Mouse (Mus musculus): ENCODE data around the gene Ddb1. TPM values are rescaled to one million over a fixed set of nuclear protein-coding genes. Genes with fewer than 3 reads are reported as not detected.

Gene Ddb1
- polyA plus RNA-seq, 1 experiment from 2014 or later, result 277 TPM

- no peaks in the 10 kb centered on the region for H3K9me3 ChIP-seq (replicated peaks; ENCODE audit: control insufficient read depth, low read length)
- no peak overlapping the region for H3K4me3 ChIP-seq (ENCODE audit: low read length)
- H3K27ac ChIP-seq (ENCODE audit: low read length), result no peak overlapping the region
- H3K9ac ChIP-seq (ENCODE audit: low read length), result no peak overlapping the region
- H3K36me3 ChIP-seq (ENCODE audit: control insufficient read depth, insufficient read depth), result peaks cover under 1% of the 10 kb centered on the region; the same call in 1 of the 2 replicates
- no peaks in the 10 kb centered on the region for H3K27me3 ChIP-seq (ENCODE audit: control insufficient read depth, insufficient read depth, low read length)
- peaks cover 6% of the 10 kb centered on the region for H3K4me1 ChIP-seq (ENCODE audit: control insufficient read depth, insufficient read depth, low read length)
- no peak for ATAC-seq (replicated peaks; ENCODE audit: extremely low read depth, insufficient read depth, low FRiP score)
- H3K4me2 ChIP-seq (ENCODE audit: low read depth, low read length), result no peak overlapping the region
- 78% methylated on average over 6 of the region's 6 CpGs for WGBS
Observed at GRCm38 (mm10) chr19:10564278-10564677, 40.8 kb upstream of the Ddb1 start.

GRCm38 (mm10) chr19:10565217-10565616, 39.9 kb upstream of the Ddb1 start:
- WGBS, result 58% methylated on average over 4 of the region's 4 CpGs
- Histone ChIP-seq H3K4me3 (ENCODE audit: low read length) (no peak overlapping the region), H3K9ac (ENCODE audit: low read length) (no peak overlapping the region), H3K9me3 (replicated peaks; ENCODE audit: control insufficient read depth, low read length) (no peaks in the 10 kb centered on the region), H3K4me1 (ENCODE audit: control insufficient read depth, insufficient read depth, low read length) (peaks cover 6% of the 10 kb centered on the region), H3K27me3 (ENCODE audit: control insufficient read depth, insufficient read depth, low read length) (no peaks in the 10 kb centered on the region), H3K4me2 (ENCODE audit: low read depth, low read length) (no peak overlapping the region), H3K27ac (ENCODE audit: low read length) (no peak overlapping the region), H3K36me3 (ENCODE audit: control insufficient read depth, insufficient read depth) (peaks cover 4% of the 10 kb centered on the region)
- no peak for ATAC-seq (replicated peaks; ENCODE audit: extremely low read depth, insufficient read depth, low FRiP score)

GRCm38 (mm10) chr19:10569627-10570026, 35.5 kb upstream of the Ddb1 start:
- no peaks in the 10 kb centered on the region for H3K4me1 ChIP-seq (ENCODE audit: control insufficient read depth, insufficient read depth, low read length)
- H3K9ac ChIP-seq (ENCODE audit: low read length), result no peak overlapping the region
- H3K27me3 ChIP-seq (ENCODE audit: control insufficient read depth, insufficient read depth, low read length), result no peaks in the 10 kb centered on the region
- no peak overlapping the region for H3K27ac ChIP-seq (ENCODE audit: low read length)
- no peaks in the 10 kb centered on the region for H3K9me3 ChIP-seq (replicated peaks; ENCODE audit: control insufficient read depth, low read length)
- H3K36me3 ChIP-seq (ENCODE audit: control insufficient read depth, insufficient read depth), result peaks cover 23% of the 10 kb centered on the region
- WGBS, result 92% methylated on average over 6 of the region's 6 CpGs
- H3K4me2 ChIP-seq (ENCODE audit: low read depth, low read length), result no peak overlapping the region
- ATAC-seq (replicated peaks; ENCODE audit: extremely low read depth, insufficient read depth, low FRiP score), result no peak
- H3K4me3 ChIP-seq (ENCODE audit: low read length), result no peak overlapping the region

GRCm38 (mm10) chr19:10576690-10577561, 28.2 kb upstream of the Ddb1 start, which contains the start of the genes Cyb561a3 and Tmem138:
TSS of gene Cyb561a3 (plus strand) at chr19:10577172.
TSS of gene Tmem138 (minus strand) at chr19:10577362.
- H3K4me2 ChIP-seq (ENCODE audit: low read depth, low read length), result peak within 1 kb of the TSS; percentile 75
- peak within 1 kb of the TSS; percentile 69 for H3K4me3 ChIP-seq (ENCODE audit: low read length)
- peaks cover 17% of the 10 kb centered on the region; the same call in 1 of the 2 replicates for H3K36me3 ChIP-seq (ENCODE audit: control insufficient read depth, insufficient read depth)
- peak; percentile 92 for ATAC-seq (replicated peaks; ENCODE audit: extremely low read depth, insufficient read depth, low FRiP score)
- H3K27me3 ChIP-seq (ENCODE audit: control insufficient read depth, insufficient read depth, low read length), result no peaks in the 10 kb centered on the region
- no peaks in the 10 kb centered on the region for H3K9me3 ChIP-seq (replicated peaks; ENCODE audit: control insufficient read depth, low read length)
- peak within 1 kb of the TSS; percentile 92 for H3K27ac ChIP-seq (ENCODE audit: low read length)
- peaks cover 10% of the 10 kb centered on the region for H3K4me1 ChIP-seq (ENCODE audit: control insufficient read depth, insufficient read depth, low read length)
- WGBS, result under 1% methylated on average over 44 of the region's 44 CpGs
- H3K9ac ChIP-seq (ENCODE audit: low read length), result peak within 1 kb of the TSS; percentile 84

GRCm38 (mm10) chr19:10580102-10580501, 25.0 kb upstream of the Ddb1 start:
- H3K36me3 ChIP-seq (ENCODE audit: control insufficient read depth, insufficient read depth), result peaks cover 1% of the 10 kb centered on the region; the same call in 1 of the 2 replicates

GRCm38 (mm10) chr19:10580761-10581160, 24.4 kb upstream of the Ddb1 start:
- H3K4me1 ChIP-seq (ENCODE audit: control insufficient read depth, insufficient read depth, low read length), result peaks cover 10% of the 10 kb centered on the region
- H3K27me3 ChIP-seq (ENCODE audit: control insufficient read depth, insufficient read depth, low read length), result no peaks in the 10 kb centered on the region
- ATAC-seq (replicated peaks; ENCODE audit: extremely low read depth, insufficient read depth, low FRiP score), result no peak
- 0 out of 2 replicates have a peak, but pooled peaks cover 2% of the 10 kb centered on the region for H3K36me3 ChIP-seq (ENCODE audit: control insufficient read depth, insufficient read depth)
- no peak overlapping the region for H3K27ac ChIP-seq (ENCODE audit: low read length)
- H3K4me2 ChIP-seq (ENCODE audit: low read depth, low read length), result no peak overlapping the region
- WGBS, result 81% methylated on average over 3 of the region's 3 CpGs
- no peak overlapping the region for H3K4me3 ChIP-seq (ENCODE audit: low read length)
- no peak overlapping the region for H3K9ac ChIP-seq (ENCODE audit: low read length)
- no peaks in the 10 kb centered on the region for H3K9me3 ChIP-seq (replicated peaks; ENCODE audit: control insufficient read depth, low read length)

More at GRCm38 (mm10) chr19:10580102-10580501, 25.0 kb upstream of the Ddb1 start:
- Histone ChIP-seq H3K27ac (ENCODE audit: low read length) (no peak overlapping the region), H3K4me3 (ENCODE audit: low read length) (no peak overlapping the region), H3K4me1 (ENCODE audit: control insufficient read depth, insufficient read depth, low read length) (peaks cover 10% of the 10 kb centered on the region), H3K4me2 (ENCODE audit: low read depth, low read length) (no peak overlapping the region), H3K9ac (ENCODE audit: low read length) (no peak overlapping the region), H3K27me3 (ENCODE audit: control insufficient read depth, insufficient read depth, low read length) (no peaks in the 10 kb centered on the region), H3K9me3 (replicated peaks; ENCODE audit: control insufficient read depth, low read length) (no peaks in the 10 kb centered on the region)
- 73% methylated on average over 3 of the region's 3 CpGs for WGBS
- ATAC-seq (replicated peaks; ENCODE audit: extremely low read depth, insufficient read depth, low FRiP score), result no peak

- Histone ChIP-seq H3K4me2 (ENCODE audit: low read depth, low read length) (no peak overlapping the region), H3K27me3 (ENCODE audit: control insufficient read depth, insufficient read depth, low read length) (no peaks in the 10 kb centered on the region), H3K36me3 (ENCODE audit: control insufficient read depth, insufficient read depth) (0 out of 2 replicates have a peak, but pooled peaks cover 2% of the 10 kb centered on the region), H3K9me3 (replicated peaks; ENCODE audit: control insufficient read depth, low read length) (no peaks in the 10 kb centered on the region), H3K4me3 (ENCODE audit: low read length) (no peak overlapping the region), H3K27ac (ENCODE audit: low read length) (no peak overlapping the region), H3K4me1 (ENCODE audit: control insufficient read depth, insufficient read depth, low read length) (peaks cover 5% of the 10 kb centered on the region), H3K9ac (ENCODE audit: low read length) (no peak overlapping the region)
- no peak for ATAC-seq (replicated peaks; ENCODE audit: extremely low read depth, insufficient read depth, low FRiP score)
- WGBS, result 77% methylated on average over 6 of the region's 6 CpGs
Observed at GRCm38 (mm10) chr19:10581984-10582383, 23.1 kb upstream of the Ddb1 start.

- Histone ChIP-seq H3K9ac (ENCODE audit: low read length) (no peak overlapping the region), H3K4me3 (ENCODE audit: low read length) (no peak overlapping the region), H3K4me2 (ENCODE audit: low read depth, low read length) (peak overlapping the region; percentile 23; the same call in 1 of the 2 replicates), H3K36me3 (ENCODE audit: control insufficient read depth, insufficient read depth) (peaks cover 4% of the 10 kb centered on the region), H3K27me3 (ENCODE audit: control insufficient read depth, insufficient read depth, low read length) (no peaks in the 10 kb centered on the region), H3K9me3 (replicated peaks; ENCODE audit: control insufficient read depth, low read length) (no peaks in the 10 kb centered on the region), H3K27ac (ENCODE audit: low read length) (no peak overlapping the region), H3K4me1 (ENCODE audit: control insufficient read depth, insufficient read depth, low read length) (no peaks in the 10 kb centered on the region; the same call in 1 of the 2 replicates)
- no peak for ATAC-seq (replicated peaks; ENCODE audit: extremely low read depth, insufficient read depth, low FRiP score)
- WGBS, result 37% methylated on average over 7 of the region's 7 CpGs
Observed at GRCm38 (mm10) chr19:10583550-10584146, 21.5 kb upstream of the Ddb1 start.

- Histone ChIP-seq H3K9ac (ENCODE audit: low read length) (no peak overlapping the region), H3K9me3 (replicated peaks; ENCODE audit: control insufficient read depth, low read length) (no peaks in the 10 kb centered on the region), H3K27me3 (ENCODE audit: control insufficient read depth, insufficient read depth, low read length) (no peaks in the 10 kb centered on the region), H3K4me2 (ENCODE audit: low read depth, low read length) (no peak overlapping the region), H3K27ac (ENCODE audit: low read length) (no peak overlapping the region), H3K36me3 (ENCODE audit: control insufficient read depth, insufficient read depth) (peaks cover 6% of the 10 kb centered on the region), H3K4me3 (ENCODE audit: low read length) (no peak overlapping the region), H3K4me1 (ENCODE audit: control insufficient read depth, insufficient read depth, low read length) (no peaks in the 10 kb centered on the region; the same call in 1 of the 2 replicates)
- no peak for ATAC-seq (replicated peaks; ENCODE audit: extremely low read depth, insufficient read depth, low FRiP score)
- WGBS, result 87% methylated on average over 8 of the region's 8 CpGs
Observed at GRCm38 (mm10) chr19:10585112-10585511, 20.0 kb upstream of the Ddb1 start.

All from heart, embryonic 16.5 days (tissue).